Mouse (Mus musculus) brain, embryonic 14.5 days (tissue): ENCODE measurements around the gene Zfp30. TPM values are rescaled to one million over a fixed set of nuclear protein-coding genes. Genes with fewer than 3 reads are reported as not detected.
A peak's percentile ranks its signal among the peaks of the same experiment; 100 is the strongest.

ENCODE experiments used
- DNase-seq: peaks from one replicate; pipeline ENCODE4 v3.0.0-alpha.2; 2011; ENCODE audit warnings: low read depth
- CTCF ChIP-seq: fragments of 200-500 bp; IDR thresholded peaks from 2 replicates; pipeline ENCODE4 v1.5.1; 2012; ENCODE audit warnings: inconsistent platforms, mild to moderate bottlenecking, moderate library complexity, borderline replicate concordance; ENCODE audit not compliant: insufficient read depth, insufficient read length; ENCODE audit errors: extremely low read depth
- POLR2A ChIP-seq: fragments of 200-500 bp; IDR thresholded peaks from 2 replicates; pipeline ENCODE4 v1.6.1; 2012; ENCODE audit warnings: mild to moderate bottlenecking, inconsistent platforms, borderline replicate concordance; ENCODE audit not compliant: poor library complexity, insufficient read depth, insufficient read length, severe bottlenecking; ENCODE audit errors: extremely low read depth
- polyA plus RNA-seq: library from polyadenylated mRNA; depleted of rRNA; stranded (reverse); fragments of >200 nt; gene quantifications from 2 replicates; pipeline ENCODE4 v1.2.3, GENCODE M21; 2012; rRNA removed

Zfp30 gene
- polyA plus RNA-seq, 1 experiment: 12.9 TPM

DNA sequence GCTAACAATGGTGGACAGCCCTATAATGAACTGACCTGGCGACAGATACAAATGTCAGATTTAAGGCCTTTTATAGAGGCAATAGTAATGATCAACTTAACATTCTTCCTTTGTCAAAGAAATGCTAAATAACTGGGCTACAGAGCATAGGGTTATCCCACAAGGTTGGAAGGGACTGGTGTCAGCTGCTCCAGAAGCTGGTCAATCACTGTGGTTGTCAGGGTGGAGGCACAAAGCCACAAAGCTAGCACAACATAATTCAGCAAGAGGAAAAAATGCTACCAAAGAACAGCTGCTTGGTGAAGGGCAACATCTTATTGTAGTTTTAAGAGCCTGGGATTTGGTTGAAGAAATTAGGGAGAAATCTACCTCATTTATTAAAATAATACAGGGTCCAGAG, 28.4 kb downstream of the Zfp30 start:
- DNase-seq: no peak
- no peak for TF ChIP-seq CTCF
- TF ChIP-seq POLR2A: no peak

- no peak for TF ChIP-seq CTCF
- no peak for DNase-seq
Observed at GRCm38 (mm10) chr7:29814381-29814780, 30.6 kb downstream of the Zfp30 start.

DNA sequence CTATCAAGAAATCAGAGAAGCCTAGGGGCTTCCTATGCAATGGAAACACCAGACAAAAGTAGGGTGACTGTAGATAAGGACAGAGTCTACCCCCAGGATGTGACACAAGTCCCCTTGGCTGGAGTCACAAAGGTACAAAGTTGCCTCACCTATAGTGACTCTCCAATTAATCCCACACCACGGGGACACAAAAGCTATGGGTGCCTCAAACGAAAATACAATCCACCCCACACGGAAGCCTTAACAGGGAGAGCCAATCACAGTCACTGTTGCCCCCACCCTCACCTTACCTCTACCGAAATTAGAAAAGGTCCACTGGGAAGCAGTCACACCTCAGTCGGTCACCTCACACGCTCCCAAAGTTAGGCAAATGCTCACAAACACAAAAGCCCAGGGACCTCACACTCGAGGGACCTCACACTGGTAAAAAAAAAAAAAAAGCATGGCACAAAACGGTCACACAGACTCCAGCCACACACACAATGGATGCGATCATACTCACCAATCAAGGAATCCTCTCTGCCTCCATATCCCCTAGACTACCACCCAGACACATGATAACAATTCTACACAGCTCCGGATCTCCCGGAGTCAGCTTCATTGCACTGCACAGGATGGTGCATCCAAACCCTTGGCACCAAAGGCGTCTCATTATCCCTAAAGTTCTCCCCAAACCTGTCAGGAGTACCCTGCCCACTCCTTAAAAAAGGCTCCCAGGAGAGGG, 31.4 kb downstream of the Zfp30 start:
- DNase-seq: no peak
- TF ChIP-seq POLR2A: no peak

- DNase-seq: peak; percentile 98
- TF ChIP-seq POLR2A: no peak
- no peak for TF ChIP-seq CTCF
Observed at GRCm38 (mm10) chr7:29815910-29816429, 32.2 kb downstream of the Zfp30 start, which contains the start of gene Zfp790. TSS of gene Zfp790 (plus strand) at chr7:29816114.

GRCm38 (mm10) chr7:29818619-29819254, 34.9 kb downstream of the Zfp30 start:
- TF ChIP-seq CTCF (no peak), POLR2A (no peak)
- peak; percentile 97 for DNase-seq

- no peak for TF ChIP-seq POLR2A
- TF ChIP-seq CTCF: no peak
- no peak for DNase-seq
Observed at GRCm38 (mm10) chr7:29828001-29828400, 44.2 kb downstream of the Zfp30 start.

DNA sequence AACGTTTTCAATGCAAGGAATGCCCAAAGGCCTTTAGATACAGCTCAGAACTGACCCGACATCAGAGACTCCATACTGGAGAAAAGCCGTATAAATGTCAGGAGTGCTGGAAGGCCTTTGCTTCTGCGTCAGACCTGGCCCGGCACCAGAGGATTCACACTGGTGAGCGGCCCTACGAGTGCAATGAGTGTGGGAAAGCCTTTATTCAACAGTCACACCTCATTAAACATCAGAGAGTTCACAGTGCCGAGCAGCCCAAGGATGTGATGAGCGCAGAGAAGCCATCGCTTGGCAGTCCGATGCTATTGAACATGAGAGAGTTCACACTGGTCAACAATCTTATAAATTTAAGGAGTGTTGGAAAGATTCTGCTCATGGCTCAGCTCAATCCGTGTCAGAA, 46.0 kb downstream of the Zfp30 start:
- DNase-seq: no peak
- TF ChIP-seq CTCF (no peak), POLR2A (no peak)

- TF ChIP-seq POLR2A (no peak), CTCF (no peak)
Observed at GRCm38 (mm10) chr7:29836816-29837215, 53.0 kb downstream of the Zfp30 start.

DNA sequence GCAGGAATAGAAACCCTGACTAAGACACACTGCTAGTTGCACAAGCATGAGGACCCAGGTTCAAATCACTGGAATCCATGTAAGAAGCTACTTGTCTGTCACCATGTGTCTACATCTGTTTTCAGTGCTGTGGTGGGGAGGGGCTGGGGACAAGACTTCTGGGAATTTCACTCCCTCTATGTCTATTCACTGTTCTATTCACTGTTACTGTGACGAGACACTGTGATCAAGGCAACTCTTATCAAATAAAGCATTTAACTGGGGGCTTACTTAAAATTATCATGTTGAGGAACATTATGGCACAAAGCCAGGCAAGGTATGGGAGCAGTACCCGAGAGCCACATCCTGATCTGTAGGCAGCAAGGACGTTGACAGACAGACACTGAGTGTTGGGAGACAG, 55.5 kb downstream of the Zfp30 start:
- DNase-seq: no peak
- TF ChIP-seq POLR2A (no peak), CTCF (no peak)

More at GRCm38 (mm10) chr7:29836816-29837215, 53.0 kb downstream of the Zfp30 start:
- peak; percentile 37 for DNase-seq

GRCm38 (mm10) chr7:29842105-29842504, 58.3 kb downstream of the Zfp30 start:
- DNase-seq: no peak
- TF ChIP-seq CTCF: no peak
- TF ChIP-seq POLR2A: no peak

Other genes starting within 250 kb of the Zfp30 start
- 1.3 TPM in 2 replicates for gene Catsperg2, start 57.0 kb upstream of the Zfp30 start, polyA plus RNA-seq
- gene Zfp84, start 15.4 kb upstream of the Zfp30 start, polyA plus RNA-seq: 14.5 and 16.6 TPM in 2 replicates
- gene Zfp790, start 32.1 kb downstream of the Zfp30 start, polyA plus RNA-seq: 12.2 and 14.8 TPM in 2 replicates
- 7.4 and 9.1 TPM in 2 replicates for gene Zfp940, start 69.7 kb downstream of the Zfp30 start, polyA plus RNA-seq
- gene Zfp420, start 76.0 kb downstream of the Zfp30 start, polyA plus RNA-seq: 15.0 and 17.3 TPM in 2 replicates
- 12.2 and 13.9 TPM in 2 replicates for gene Zfp27, start 122.6 kb downstream of the Zfp30 start, polyA plus RNA-seq
- gene Zfp383, start 124.2 kb downstream of the Zfp30 start, polyA plus RNA-seq: 17.5 and 18.2 TPM in 2 replicates
- gene Zfp74, start 170.1 kb downstream of the Zfp30 start, polyA plus RNA-seq: 11.0 and 14.3 TPM in 2 replicates
- gene Zfp568, start 200.0 kb downstream of the Zfp30 start, polyA plus RNA-seq: 6.4 and 7.2 TPM in 2 replicates